Mouse (Mus musculus) heart, embryonic 12.5 days (tissue): Measurements from ENCODE around the gene Filip1l. TPM values are rescaled to one million over a fixed set of nuclear protein-coding genes. Genes with fewer than 3 reads are reported as not detected.
A peak's percentile ranks its signal among the peaks of the same experiment; 100 is the strongest.

Experiments
- ATAC-seq: fragments of 200-750 bp; cut with Nextera tagmentation; 2 replicates; pipeline ENCODE4 v1.8.0; 2017; ENCODE audit warnings: moderate TSS enrichment, moderate library complexity; ENCODE audit not compliant: insufficient number of reproducible peaks, low FRiP score
- H3K27ac ChIP-seq: fragments of 300-500 bp; sonication (generic); 2 replicates; pipeline ENCODE4 v1.5.1; 2016; ENCODE audit warnings: mild to moderate bottlenecking, moderate library complexity; ENCODE audit not compliant: poor library complexity, severe bottlenecking
- H3K27me3 ChIP-seq: fragments of 300-500 bp; sonication (generic); replicated peaks from 2 replicates; pipeline ENCODE4 v1.6.1; 2016; ENCODE audit warnings: mild to moderate bottlenecking, moderate library complexity
- H3K36me3 ChIP-seq: fragments of 300-500 bp; sonication (generic); 2 replicates; pipeline ENCODE4 v1.6.1; 2016; ENCODE audit warnings: mild to moderate bottlenecking, moderate library complexity
- H3K4me1 ChIP-seq: fragments of 300-500 bp; sonication (generic); replicated peaks from 2 replicates; pipeline ENCODE4 v1.6.1; 2016; ENCODE audit warnings: mild to moderate bottlenecking
- H3K4me2 ChIP-seq: fragments of 300-500 bp; sonication (generic); 2 replicates; pipeline ENCODE4 v1.6.1; 2016; ENCODE audit warnings: mild to moderate bottlenecking, moderate library complexity
- H3K4me3 ChIP-seq: fragments of 300-500 bp; sonication (generic); 2 replicates; pipeline ENCODE4 v1.5.1; 2016; ENCODE audit warnings: mild to moderate bottlenecking
- H3K9ac ChIP-seq: fragments of 300-500 bp; sonication (generic); 2 replicates; pipeline ENCODE4 v1.6.1; 2016; ENCODE audit warnings: mild to moderate bottlenecking, moderate library complexity
- H3K9me3 ChIP-seq: fragments of 300-500 bp; sonication (generic); replicated peaks from 2 replicates; pipeline ENCODE4 v1.6.1; 2016; ENCODE audit warnings: mild to moderate bottlenecking, moderate library complexity
- whole genome bisulfite sequencing: fragments of 180-500 bp; shearing (Covaris S2); methylation state at CpG from one replicate; pipeline ENCODE4 v1.1.7; 2016; 5-methylcytosine and 5-hydroxymethylcytosine counted together
- polyA plus RNA-seq: library from polyadenylated mRNA; unstranded; fragments of >200 nt; fragmentation: Nextera tagmentation; extraction: Ambion mirVana; gene quantifications from 2 replicates; pipeline ENCODE4 v1.2.1, GENCODE M21; 2016

The Filip1l gene
- polyA plus RNA-seq, 1 experiment from 2014 or later: 27.8 TPM

- Histone ChIP-seq H3K9me3 (no peaks in the 10 kb centered on the region), H3K4me3 (no peak overlapping the region), H3K9ac (no peak overlapping the region), H3K27me3 (no peaks in the 10 kb centered on the region), H3K36me3 (no peaks in the 10 kb centered on the region), H3K27ac (no peak overlapping the region), H3K4me2 (no peak overlapping the region), H3K4me1 (no peaks in the 10 kb centered on the region)
- ATAC-seq: no peak
- 67% methylated on average over 7 of the region's 7 CpGs for WGBS
Measured at GRCm38 (mm10) chr16:57326996-57327395, 25.9 kb upstream of the Filip1l start.

- no peaks in the 10 kb centered on the region for H3K36me3 ChIP-seq
- no peak overlapping the region for H3K4me2 ChIP-seq
- no peaks in the 10 kb centered on the region for H3K27me3 ChIP-seq
- no peaks in the 10 kb centered on the region for H3K9me3 ChIP-seq
- H3K27ac ChIP-seq: no peak overlapping the region
- WGBS: 73% methylated on average over 8 of the region's 8 CpGs
- H3K4me3 ChIP-seq: no peak overlapping the region
- ATAC-seq: no peak
- no peak overlapping the region for H3K9ac ChIP-seq
- no peaks in the 10 kb centered on the region for H3K4me1 ChIP-seq
Measured at GRCm38 (mm10) chr16:57329028-57329427, 23.9 kb upstream of the Filip1l start.

GRCm38 (mm10) chr16:57330111-57330510 lies 22.8 kb upstream of the Filip1l start:
- H3K4me1 ChIP-seq: no peaks in the 10 kb centered on the region
- ATAC-seq: no peak
- H3K27ac ChIP-seq: no peak overlapping the region
- H3K4me3 ChIP-seq: no peak overlapping the region
- no peaks in the 10 kb centered on the region for H3K27me3 ChIP-seq
- no peak overlapping the region for H3K9ac ChIP-seq
- H3K9me3 ChIP-seq: no peaks in the 10 kb centered on the region
- WGBS: 71% methylated on average over 2 of the region's 2 CpGs
- no peak overlapping the region for H3K4me2 ChIP-seq
- H3K36me3 ChIP-seq: no peaks in the 10 kb centered on the region

- WGBS: 71% methylated on average over 7 of the region's 7 CpGs
- H3K9me3 ChIP-seq: no peaks in the 10 kb centered on the region
- no peaks in the 10 kb centered on the region for H3K4me1 ChIP-seq
- H3K4me3 ChIP-seq: no peak overlapping the region
- H3K27ac ChIP-seq: no peak overlapping the region
- ATAC-seq: no peak
- H3K27me3 ChIP-seq: no peaks in the 10 kb centered on the region
- no peak overlapping the region for H3K4me2 ChIP-seq
- no peak overlapping the region for H3K9ac ChIP-seq
- no peaks in the 10 kb centered on the region for H3K36me3 ChIP-seq
Measured at GRCm38 (mm10) chr16:57332301-57332700, 20.6 kb upstream of the Filip1l start.

GRCm38 (mm10) chr16:57336770-57337423 lies 16.0 kb upstream of the Filip1l start:
- H3K27ac ChIP-seq: no peak overlapping the region
- 76% methylated on average over 11 of the region's 11 CpGs for WGBS
- H3K4me2 ChIP-seq: no peak overlapping the region

GRCm38 (mm10) chr16:57339765-57340612 lies 12.9 kb upstream of the Filip1l start:
- Histone ChIP-seq H3K27ac (no peak overlapping the region), H3K4me3 (no peak overlapping the region), H3K27me3 (no peaks in the 10 kb centered on the region), H3K36me3 (no peaks in the 10 kb centered on the region), H3K4me2 (no peak overlapping the region), H3K9me3 (no peaks in the 10 kb centered on the region), H3K4me1 (peaks cover 4% of the 10 kb centered on the region; the same call in 1 of the 2 replicates), H3K9ac (no peak overlapping the region)
- 84% methylated on average over 8 of the region's 8 CpGs for WGBS
- no peak for ATAC-seq

More at GRCm38 (mm10) chr16:57336770-57337423, 16.0 kb upstream of the Filip1l start:
- Histone ChIP-seq H3K4me3 (no peak overlapping the region), H3K9me3 (no peaks in the 10 kb centered on the region), H3K36me3 (no peaks in the 10 kb centered on the region), H3K4me1 (peaks cover 4% of the 10 kb centered on the region; the same call in 1 of the 2 replicates), H3K27me3 (no peaks in the 10 kb centered on the region), H3K9ac (no peak overlapping the region)
- ATAC-seq: no peak

- H3K36me3 ChIP-seq: no peaks in the 10 kb centered on the region
- no peaks in the 10 kb centered on the region for H3K27me3 ChIP-seq
- H3K27ac ChIP-seq: no peak overlapping the region
- H3K9me3 ChIP-seq: no peaks in the 10 kb centered on the region
- peaks cover 4% of the 10 kb centered on the region; the same call in 1 of the 2 replicates for H3K4me1 ChIP-seq
- ATAC-seq: no peak
- no peak overlapping the region for H3K4me3 ChIP-seq
- H3K4me2 ChIP-seq: no peak overlapping the region
- 62% methylated on average over 5 of the region's 5 CpGs for WGBS
- H3K9ac ChIP-seq: no peak overlapping the region
Measured at GRCm38 (mm10) chr16:57340613-57340898, 12.3 kb upstream of the Filip1l start.

GRCm38 (mm10) chr16:57346258-57346657 lies 6.6 kb upstream of the Filip1l start:
- peaks cover 10% of the 10 kb centered on the region; the same call in 1 of the 2 replicates for H3K4me1 ChIP-seq
- 83% methylated on average over 3 of the region's 3 CpGs for WGBS
- H3K27ac ChIP-seq: no peak overlapping the region
- H3K4me3 ChIP-seq: no peak overlapping the region
- H3K27me3 ChIP-seq: no peaks in the 10 kb centered on the region
- no peak for ATAC-seq
- no peak overlapping the region for H3K4me2 ChIP-seq
- no peaks in the 10 kb centered on the region for H3K36me3 ChIP-seq
- no peak overlapping the region for H3K9ac ChIP-seq
- H3K9me3 ChIP-seq: no peaks in the 10 kb centered on the region

- H3K4me1 ChIP-seq: peaks cover 30% of the 10 kb centered on the region
- no peak overlapping the region for H3K4me3 ChIP-seq
- ATAC-seq: no peak
- WGBS: 71% methylated on average over 3 of the region's 3 CpGs
- H3K9ac ChIP-seq: no peak overlapping the region
- H3K36me3 ChIP-seq: no peaks in the 10 kb centered on the region
- H3K4me2 ChIP-seq: no peak overlapping the region
- H3K27ac ChIP-seq: no peak overlapping the region
- no peaks in the 10 kb centered on the region for H3K9me3 ChIP-seq
- no peaks in the 10 kb centered on the region for H3K27me3 ChIP-seq
Measured at GRCm38 (mm10) chr16:57349039-57349438, 3.9 kb upstream of the Filip1l start.

- no peak overlapping the region for H3K4me3 ChIP-seq
- WGBS: 23% methylated on average over 3 of the region's 3 CpGs
- peaks cover 34% of the 10 kb centered on the region for H3K4me1 ChIP-seq
- H3K36me3 ChIP-seq: no peaks in the 10 kb centered on the region
- no peaks in the 10 kb centered on the region for H3K27me3 ChIP-seq
- H3K9me3 ChIP-seq: no peaks in the 10 kb centered on the region
- H3K9ac ChIP-seq: no peak overlapping the region
- H3K4me2 ChIP-seq: no peak overlapping the region
- no peak for ATAC-seq
- H3K27ac ChIP-seq: no peak overlapping the region
Measured at GRCm38 (mm10) chr16:57349689-57350088, 3.2 kb upstream of the Filip1l start.

GRCm38 (mm10) chr16:57353166-57353721 lies 351 bp downstream of the Filip1l start:
- Histone ChIP-seq H3K27me3 (no peaks in the 10 kb centered on the region), H3K4me3 (peak overlapping the region; percentile 11), H3K4me1 (peaks cover 48% of the 10 kb centered on the region), H3K9ac (peak overlapping the region; percentile 33), H3K36me3 (no peaks in the 10 kb centered on the region), H3K27ac (peak overlapping the region; percentile 74), H3K4me2 (peak overlapping the region; percentile 47), H3K9me3 (no peaks in the 10 kb centered on the region)
- ATAC-seq: no peak
- WGBS: 47% methylated on average over 11 of the region's 11 CpGs
